Mouse (Mus musculus) C2C12 (cell line): ENCODE measurements at regions not wholly inside any gene's neighbourhood (a gene's known extent, or its start where the extent isn't known, plus 50 kb on each side); places are given as distances from the start of the nearest gene placed in this dataset.

ENCODE experiments used
- H3K27me3 ChIP-seq: one replicate; pipeline ENCODE4 v1.6.1; 2011; ENCODE audit not compliant: control insufficient read depth, insufficient read depth, insufficient read length
- H3K36me3 ChIP-seq: one replicate; pipeline ENCODE4 v1.6.1; 2011; ENCODE audit not compliant: control insufficient read depth, insufficient read depth
- H3K4me3 ChIP-seq: one replicate; pipeline ENCODE4 v1.5.1; 2011; ENCODE audit warnings: mild to moderate bottlenecking, control low read depth; ENCODE audit not compliant: poor library complexity, insufficient read depth, severe bottlenecking
- H3K79me2 ChIP-seq: one replicate; pipeline ENCODE4 v1.6.1; 2011; ENCODE audit not compliant: control insufficient read depth, insufficient read depth
- H3K79me3 ChIP-seq: one replicate; pipeline ENCODE4 v1.6.1; 2011; ENCODE audit warnings: low read depth, control low read depth
- H3ac ChIP-seq: one replicate; pipeline ENCODE3; 2011; ENCODE audit warnings: low read depth; ENCODE audit not compliant: control insufficient read depth, insufficient read length
- CEBPB ChIP-seq: IDR thresholded peaks from one replicate; pipeline ENCODE4 v1.6.1; 2011; ENCODE audit warnings: low read depth, mild to moderate bottlenecking, control low read depth, moderate library complexity
- CTCF ChIP-seq: IDR thresholded peaks from one replicate; pipeline ENCODE4 v1.5.1; 2011; ENCODE audit not compliant: control insufficient read depth, insufficient read depth, insufficient read length
- FOSL1 ChIP-seq: IDR thresholded peaks from one replicate; pipeline ENCODE4 v1.8.0; 2011; ENCODE audit warnings: mild to moderate bottlenecking, low read length; ENCODE audit not compliant: poor library complexity, insufficient read depth, severe bottlenecking
- MAX ChIP-seq: IDR thresholded peaks from one replicate; pipeline ENCODE4 v1.6.1; 2011; ENCODE audit warnings: mild to moderate bottlenecking, control low read depth
- MYOD1 ChIP-seq: IDR thresholded peaks from one replicate; pipeline ENCODE4 v1.6.1; 2011; ENCODE audit warnings: low read depth; ENCODE audit not compliant: control insufficient read depth, insufficient read length
- MYOG ChIP-seq: IDR thresholded peaks from one replicate; pipeline ENCODE4 v1.6.1; 2011; ENCODE audit not compliant: control insufficient read depth, insufficient read length; ENCODE audit errors: extremely low read depth
- USF1 ChIP-seq: IDR thresholded peaks from one replicate; pipeline ENCODE4 v1.6.1; 2011; ENCODE audit warnings: low read depth, mild to moderate bottlenecking, control low read depth, moderate library complexity

DNA sequence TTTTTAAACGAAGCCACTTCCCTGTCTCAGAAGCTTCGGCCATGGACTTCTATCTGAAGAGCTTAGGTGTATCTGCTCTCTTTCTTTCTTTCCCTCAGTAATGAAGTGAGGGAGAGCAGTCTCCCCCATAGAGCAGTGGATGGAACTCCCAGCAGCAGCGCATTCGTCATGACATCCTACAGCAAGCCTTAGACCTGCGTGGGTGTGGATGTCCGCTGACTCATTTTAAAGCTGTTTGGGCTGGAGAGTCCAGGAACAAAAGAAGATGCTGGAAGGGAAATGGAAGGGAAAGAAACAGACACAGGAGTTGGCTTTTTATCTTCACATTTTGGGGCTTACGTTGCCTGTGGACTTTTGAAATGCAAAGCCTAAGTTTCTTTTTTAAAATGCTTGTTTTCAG lies 190.3 kb upstream of the Arhgap24 start:
- Histone ChIP-seq H3K27me3 (no peaks in the 10 kb centered on the region), H3ac (no peak overlapping the region), H3K4me3 (no peak overlapping the region), H3K36me3 (no peaks in the 10 kb centered on the region), H3K79me3 (no peaks in the 10 kb centered on the region), H3K79me2 (no peaks in the 10 kb centered on the region)
- TF ChIP-seq CEBPB: no peak
- no peak for TF ChIP-seq FOSL1
- TF ChIP-seq MAX: no peak
- no peak for TF ChIP-seq CTCF
- no peak for TF ChIP-seq MYOD1
- no peak for TF ChIP-seq USF1
- no peak for TF ChIP-seq MYOG

- Histone ChIP-seq H3K79me3 (no peaks in the 10 kb centered on the region), H3K36me3 (no peaks in the 10 kb centered on the region), H3K4me3 (no peak overlapping the region), H3K27me3 (no peaks in the 10 kb centered on the region), H3K79me2 (no peaks in the 10 kb centered on the region), H3ac (no peak overlapping the region)
- TF ChIP-seq MAX: no peak
- TF ChIP-seq USF1: no peak
- TF ChIP-seq MYOD1: no peak
- no peak for TF ChIP-seq FOSL1
- no peak for TF ChIP-seq CTCF
- TF ChIP-seq CEBPB: no peak
- TF ChIP-seq MYOG: no peak
These were observed 185.6 kb upstream of the Arhgap24 start for GRCm38 (mm10) chr5:102295564-102295963.

GRCm38 (mm10) chr5:102306309-102306708 lies 174.9 kb upstream of the Arhgap24 start:
- no peaks in the 10 kb centered on the region for H3K36me3 ChIP-seq
- no peak for TF ChIP-seq MYOG
- TF ChIP-seq MYOD1: no peak
- no peak for TF ChIP-seq MAX
- no peak for TF ChIP-seq CEBPB
- TF ChIP-seq FOSL1: no peak
- no peak for TF ChIP-seq CTCF
- TF ChIP-seq USF1: no peak
- no peaks in the 10 kb centered on the region for H3K79me2 ChIP-seq
- H3ac ChIP-seq: no peak overlapping the region
- H3K27me3 ChIP-seq: no peaks in the 10 kb centered on the region
- no peaks in the 10 kb centered on the region for H3K79me3 ChIP-seq
- no peak overlapping the region for H3K4me3 ChIP-seq

DNA sequence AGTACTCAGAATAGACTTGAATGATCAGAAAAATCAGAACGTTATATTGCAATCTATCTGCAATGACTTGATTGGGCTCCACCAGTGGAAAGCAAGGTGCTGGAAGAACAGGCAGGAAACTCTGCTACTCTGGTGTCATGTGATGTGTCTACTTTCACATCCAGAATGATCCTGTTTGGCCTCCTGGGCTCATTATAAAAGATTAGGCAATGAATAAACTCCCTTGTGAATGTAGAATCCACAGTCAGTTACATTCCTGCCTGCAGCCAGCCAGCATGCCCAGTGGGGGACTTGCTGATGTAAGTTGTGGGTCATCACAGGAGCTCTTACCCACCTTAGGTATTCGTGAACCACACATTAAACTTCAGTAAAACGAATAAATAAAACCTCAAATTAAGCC lies 174.5 kb upstream of the Arhgap24 start:
- H3K79me2 ChIP-seq: no peaks in the 10 kb centered on the region
- no peak overlapping the region for H3ac ChIP-seq
- no peaks in the 10 kb centered on the region for H3K36me3 ChIP-seq
- TF ChIP-seq CTCF: no peak
- TF ChIP-seq MYOD1: no peak
- TF ChIP-seq MYOG: no peak
- TF ChIP-seq MAX: no peak
- no peak for TF ChIP-seq USF1
- no peak for TF ChIP-seq FOSL1
- no peak for TF ChIP-seq CEBPB
- no peak overlapping the region for H3K4me3 ChIP-seq
- H3K27me3 ChIP-seq: no peaks in the 10 kb centered on the region
- no peaks in the 10 kb centered on the region for H3K79me3 ChIP-seq

DNA sequence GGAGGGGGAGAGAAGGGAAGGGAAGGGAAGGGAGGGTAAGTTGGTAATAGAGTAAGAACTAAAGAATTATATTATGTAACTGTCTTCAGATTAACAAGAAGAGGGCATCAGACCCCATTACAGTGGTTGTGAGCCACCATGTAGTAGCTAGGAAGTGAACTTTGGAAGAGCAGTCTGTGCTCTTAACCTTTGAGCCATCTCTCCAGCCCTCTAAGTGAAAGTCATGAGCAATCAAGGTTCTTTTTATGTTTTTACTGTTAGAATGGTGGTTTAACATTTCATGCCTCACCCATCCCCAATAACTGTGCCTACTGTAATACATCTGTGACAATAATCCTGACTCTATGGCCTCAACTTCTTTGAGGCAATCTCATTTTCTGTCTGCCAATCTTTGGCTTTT lies 169.6 kb upstream of the Arhgap24 start:
- peaks cover 3% of the 10 kb centered on the region for H3K27me3 ChIP-seq
- no peak for TF ChIP-seq MYOD1
- TF ChIP-seq CTCF: no peak
- TF ChIP-seq CEBPB: no peak
- TF ChIP-seq USF1: no peak
- no peak for TF ChIP-seq FOSL1
- TF ChIP-seq MAX: no peak
- no peak for TF ChIP-seq MYOG
- H3K79me2 ChIP-seq: no peaks in the 10 kb centered on the region
- no peaks in the 10 kb centered on the region for H3K79me3 ChIP-seq
- H3ac ChIP-seq: no peak overlapping the region
- H3K36me3 ChIP-seq: no peaks in the 10 kb centered on the region
- H3K4me3 ChIP-seq: no peak overlapping the region

- no peak for TF ChIP-seq CEBPB
- no peak for TF ChIP-seq MYOG
- no peak for TF ChIP-seq FOSL1
- TF ChIP-seq CTCF: no peak
- no peak for TF ChIP-seq MAX
- no peak for TF ChIP-seq MYOD1
- no peak for TF ChIP-seq USF1
- H3K36me3 ChIP-seq: no peaks in the 10 kb centered on the region
These were observed 152.9 kb upstream of the Arhgap24 start for GRCm38 (mm10) chr5:102328197-102328784.

More at GRCm38 (mm10) chr5:102328197-102328784, 152.9 kb upstream of the Arhgap24 start:
- Histone ChIP-seq H3K79me3 (no peaks in the 10 kb centered on the region), H3K79me2 (no peaks in the 10 kb centered on the region), H3K4me3 (no peak overlapping the region), H3K27me3 (no peaks in the 10 kb centered on the region), H3ac (no peak overlapping the region)
